Mouse (Mus musculus) urinary bladder, postnatal 14 days (tissue): ENCODE results near the gene Acap2.

Experiments
- DNase-seq: peaks from one replicate; pipeline ENCODE4 v3.0.0; 2021; ENCODE audit warnings: low spot score

The Acap2 gene

DNA sequence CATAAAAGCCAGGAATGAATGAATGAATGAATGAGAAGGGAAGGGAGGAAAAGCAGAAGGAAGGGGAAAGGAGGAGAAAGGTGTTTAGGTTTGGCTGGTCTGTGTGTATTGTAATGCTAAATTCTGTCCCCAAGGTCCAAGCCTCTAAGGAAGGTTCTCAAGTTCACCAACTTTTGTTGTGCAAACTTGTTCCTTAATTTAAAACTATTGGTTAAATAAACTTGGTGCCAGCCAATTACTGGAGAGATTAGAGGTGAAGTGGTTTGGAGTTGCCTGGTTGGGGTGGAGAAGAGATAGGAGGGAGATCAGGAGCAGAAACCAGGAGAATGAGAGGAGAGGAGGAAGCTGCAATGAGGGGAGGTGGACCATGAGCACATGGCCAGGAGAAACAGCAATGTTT, 31.4 kb downstream of the Acap2 start:
- DNase-seq, result no peak

DNA sequence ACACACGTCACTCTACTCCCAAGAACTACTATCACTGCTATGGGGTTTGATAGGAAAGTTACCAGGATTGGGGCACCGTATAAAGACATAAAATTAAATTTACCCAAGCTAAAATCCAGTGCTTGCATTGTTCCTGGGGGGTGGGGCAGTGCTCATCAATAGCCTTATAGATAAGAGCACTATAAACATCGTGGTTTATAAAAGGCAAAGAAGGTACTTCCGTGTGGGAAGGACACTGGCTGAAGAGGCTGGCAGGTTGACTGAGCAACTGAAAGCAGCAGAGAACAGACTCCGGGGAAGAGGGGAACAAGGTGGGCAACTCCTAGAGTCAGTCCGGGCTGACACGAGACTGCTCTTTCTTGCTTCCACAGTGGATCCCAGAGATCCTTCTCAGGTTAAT, 33.1 kb downstream of the Acap2 start:
- no peak for DNase-seq

DNA sequence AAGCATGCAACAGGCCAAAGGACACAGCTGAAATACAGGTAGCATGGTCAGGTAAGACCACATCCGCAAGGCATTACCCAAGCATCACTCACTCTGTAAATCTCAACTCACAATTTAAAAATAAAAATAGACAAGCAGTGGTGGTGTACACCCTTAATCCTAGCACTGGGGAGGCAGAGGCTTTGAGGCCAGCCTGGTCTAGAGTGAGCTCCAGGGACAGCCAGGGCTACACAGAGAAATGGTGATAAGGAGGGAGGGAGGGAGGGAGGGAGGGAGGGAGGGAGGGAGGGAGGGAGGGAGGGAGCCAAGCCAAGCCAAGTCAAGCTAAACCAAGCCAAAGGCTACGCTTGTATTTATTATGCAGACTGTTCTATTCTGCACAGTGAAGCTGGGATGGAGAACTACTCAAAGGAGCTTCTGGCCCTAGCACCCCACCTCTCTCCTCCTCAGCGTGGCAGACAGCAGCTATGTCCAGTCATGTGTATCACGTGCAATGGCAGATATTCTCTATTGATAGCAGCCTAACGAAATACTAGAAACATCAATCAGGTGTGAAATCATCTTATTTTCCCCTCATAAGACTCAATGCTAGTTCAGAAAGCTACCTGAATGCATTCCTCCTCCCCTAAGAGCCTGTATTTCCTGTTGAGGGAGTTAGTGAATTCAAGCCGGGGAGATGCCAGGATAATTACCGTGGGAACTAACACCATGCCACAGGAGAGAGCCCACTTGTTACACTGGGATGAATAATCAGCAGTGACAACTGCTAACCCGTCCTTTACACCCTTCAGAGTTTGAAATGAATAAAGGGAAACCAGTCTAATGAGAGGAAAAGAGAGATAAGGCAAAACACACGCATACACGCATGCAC, 33.8 kb downstream of the Acap2 start:
- no peak for DNase-seq

DNA sequence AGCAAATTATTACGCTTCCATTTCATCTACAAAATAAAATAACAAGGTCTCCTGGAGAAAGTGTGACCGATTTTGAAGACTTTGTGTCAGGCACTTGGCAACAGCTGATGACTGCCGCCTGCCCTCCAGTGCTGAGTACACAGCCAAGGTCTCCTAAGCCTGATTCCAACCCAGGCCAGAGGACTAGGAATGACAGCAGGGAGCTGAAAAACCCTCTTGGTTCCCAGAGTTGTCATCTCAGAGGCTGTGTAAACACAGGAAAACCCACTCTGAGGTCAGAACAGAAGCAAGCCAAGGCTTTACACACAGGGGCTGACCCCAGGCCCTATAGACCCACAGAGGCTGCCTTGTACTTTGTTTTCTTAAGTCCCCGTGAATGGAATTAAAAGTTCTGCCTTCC, 35.1 kb downstream of the Acap2 start:
- no peak for DNase-seq

DNA sequence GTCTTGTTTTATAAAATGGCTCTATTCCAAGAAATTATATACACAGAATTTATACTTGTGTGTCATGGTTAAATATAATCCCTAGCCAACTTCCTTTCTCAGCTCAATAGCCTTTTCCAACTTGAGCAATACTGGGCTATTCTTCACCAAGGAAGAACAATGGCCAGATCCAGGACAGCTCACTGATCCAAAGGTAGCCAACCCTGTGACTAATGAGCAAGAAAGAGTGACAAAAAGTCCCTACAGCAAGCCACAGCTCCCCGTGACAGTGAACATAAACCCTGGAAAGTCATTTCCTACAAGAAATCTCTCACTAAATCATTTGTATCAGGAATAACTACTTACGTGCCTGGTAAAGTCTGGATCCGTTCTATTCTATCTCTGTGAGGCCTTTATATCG, 35.6 kb downstream of the Acap2 start:
- DNase-seq, result no peak

DNA sequence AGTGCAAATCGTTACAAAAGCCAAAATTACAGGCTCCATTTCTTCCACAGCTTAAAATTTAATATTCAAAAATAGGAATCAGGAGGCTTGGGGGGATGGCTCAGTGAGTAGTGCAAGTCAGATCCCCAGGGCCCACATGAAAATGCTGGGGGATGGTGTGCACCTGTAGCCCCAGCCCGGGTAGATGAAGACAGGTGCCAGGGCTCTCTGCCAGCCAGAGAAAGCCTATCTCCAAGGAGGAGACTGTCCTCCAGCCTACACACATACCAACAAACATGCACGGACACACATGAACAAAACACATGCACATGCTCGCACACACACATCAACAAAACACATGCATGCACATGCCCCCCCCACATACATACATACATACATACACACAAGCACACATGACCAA, 36.9 kb downstream of the Acap2 start:
- no peak for DNase-seq

DNA sequence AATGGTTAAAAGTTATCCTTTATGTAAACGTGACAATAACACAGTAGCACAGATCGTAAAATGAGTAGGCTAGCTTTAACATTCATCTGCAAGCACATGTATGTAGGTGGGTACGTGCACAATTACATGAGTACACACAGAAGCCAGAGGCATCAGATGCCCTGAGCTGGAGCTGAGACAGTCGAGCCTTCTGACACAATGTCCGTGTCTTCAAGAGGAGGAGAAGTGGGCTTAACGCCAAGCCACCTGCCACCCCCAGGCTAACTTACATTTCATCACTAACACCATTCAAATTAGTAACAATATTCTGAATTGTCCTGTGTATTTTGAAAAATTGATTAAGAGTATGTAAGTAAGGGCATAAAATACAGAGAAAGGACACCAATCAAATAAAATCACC, 40.6 kb downstream of the Acap2 start:
- DNase-seq, result no peak

DNA sequence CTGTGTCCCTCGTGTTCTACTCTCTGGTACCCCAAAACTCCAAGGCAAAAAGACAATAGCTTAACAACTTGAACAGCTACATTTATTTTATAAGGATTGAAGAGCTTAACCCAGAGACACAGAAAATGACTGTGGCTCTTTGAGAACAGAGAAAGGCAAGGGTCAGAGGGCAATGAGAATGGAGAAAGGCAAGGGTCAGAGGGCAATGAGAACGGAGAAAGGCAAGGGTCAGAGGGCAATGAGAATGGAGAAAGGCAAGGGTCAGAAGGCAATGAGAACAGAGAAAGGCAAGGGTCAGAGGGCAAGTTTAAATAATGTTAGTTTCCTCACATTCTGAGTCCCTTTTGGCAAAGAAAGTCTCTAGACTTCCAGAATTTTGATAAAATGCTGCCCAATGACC, 41.6 kb downstream of the Acap2 start:
- DNase-seq, result no peak

DNA sequence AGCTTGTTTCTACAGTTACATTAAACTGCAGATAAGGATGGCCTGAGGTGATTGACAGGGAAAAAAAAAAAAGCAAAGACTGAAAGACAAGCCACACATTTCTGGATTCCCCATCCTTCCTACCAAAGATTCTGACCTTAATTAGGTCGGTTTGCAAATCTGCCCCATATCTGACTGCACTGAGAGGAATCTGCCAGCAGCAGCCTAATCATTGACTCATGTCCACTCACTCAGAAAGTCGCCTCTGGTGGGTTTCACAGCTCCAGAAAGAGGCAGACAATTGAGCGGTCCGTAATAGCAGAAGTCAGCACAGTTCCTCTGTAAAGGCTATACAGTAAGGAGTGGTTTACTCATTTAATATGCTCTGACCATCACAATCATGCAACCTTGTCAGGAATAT, 51.2 kb downstream of the Acap2 start:
- DNase-seq, result no peak

DNA sequence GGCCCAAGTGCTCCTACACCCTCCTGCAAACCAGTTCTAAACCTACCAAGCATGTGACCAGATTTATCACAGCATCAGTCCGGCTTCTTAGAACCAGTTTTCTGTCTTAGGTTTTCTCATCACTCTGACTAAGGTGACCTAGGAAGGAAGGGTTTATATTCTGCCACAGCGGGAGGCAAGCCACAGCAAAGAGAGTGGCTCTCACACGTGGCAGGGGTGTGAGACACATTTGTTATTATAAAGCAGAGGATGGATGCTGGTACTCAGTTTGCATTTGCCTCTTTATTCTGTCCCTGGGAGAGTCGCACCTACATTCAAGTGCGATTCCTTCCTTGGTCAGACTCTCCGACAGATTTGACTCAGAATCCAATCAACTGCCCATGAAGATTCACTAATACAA, 52.2 kb downstream of the Acap2 start:
- no peak for DNase-seq

DNA sequence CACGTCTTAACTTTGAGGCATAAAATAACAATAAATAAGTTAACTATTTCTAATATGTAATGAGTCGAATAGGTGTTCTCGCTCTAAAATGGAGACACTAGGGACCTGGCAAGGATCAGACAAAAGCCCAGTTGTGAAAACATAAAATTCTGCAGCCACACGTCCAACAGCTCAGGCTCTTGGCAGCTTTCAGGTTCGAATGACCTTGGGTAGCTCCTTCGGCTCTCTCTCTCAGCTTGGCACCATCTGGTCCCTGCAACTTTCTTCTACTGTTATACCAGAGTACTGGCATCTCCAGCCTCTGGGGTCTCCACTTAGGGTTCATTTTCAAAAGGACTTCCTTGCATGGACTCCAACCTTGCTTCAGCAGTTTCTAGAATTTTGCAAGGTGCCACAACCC, 53.3 kb downstream of the Acap2 start:
- DNase-seq, result no peak

DNA sequence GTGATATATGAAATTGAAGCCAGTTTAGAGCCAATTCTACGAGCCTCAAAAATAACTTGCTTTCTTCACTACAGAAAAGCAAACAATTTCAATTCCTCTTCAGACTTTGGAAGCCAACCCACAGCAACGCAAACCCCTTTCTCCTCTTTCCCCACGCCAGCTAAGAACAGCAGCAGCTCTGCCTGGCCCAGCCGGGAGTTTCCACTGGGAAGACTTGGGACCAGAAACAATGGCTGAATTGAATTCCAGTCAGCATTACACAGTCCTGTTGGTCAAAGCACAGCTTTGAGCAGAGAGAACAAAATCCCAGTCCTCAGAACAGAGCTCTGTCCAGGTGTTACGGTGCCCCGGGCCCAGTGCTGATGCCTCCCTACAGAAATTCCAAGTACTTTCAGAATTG, 59.1 kb downstream of the Acap2 start:
- no peak for DNase-seq

DNA sequence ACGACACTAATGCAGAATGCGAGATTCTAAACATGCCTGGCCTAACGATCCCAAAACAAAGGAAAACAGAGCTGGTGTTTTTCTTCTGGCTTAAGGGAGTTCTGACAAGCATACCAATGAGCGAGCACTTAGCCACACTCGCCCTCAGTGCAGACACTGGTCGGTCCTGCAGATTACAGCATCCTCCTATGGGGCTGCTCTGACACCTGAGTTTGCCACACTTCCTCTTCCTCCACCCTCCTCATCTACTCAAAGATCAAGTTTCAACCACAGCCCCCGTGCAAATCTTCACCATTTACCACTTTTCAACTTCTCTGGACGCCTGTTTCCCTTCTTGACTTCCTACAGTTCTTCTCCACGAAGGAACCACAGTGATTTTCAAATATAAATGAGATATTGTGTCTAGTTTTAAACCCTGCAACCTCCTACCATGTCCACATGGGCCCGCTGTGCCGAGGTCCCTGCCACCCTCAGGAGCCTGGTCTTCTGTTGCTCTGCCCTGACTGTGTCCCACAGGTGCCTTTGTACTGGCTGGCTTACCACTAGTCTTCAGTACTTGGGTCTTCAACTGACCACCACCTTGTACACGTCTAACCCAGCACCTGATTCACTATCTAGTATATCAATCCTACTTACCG, 64.3 kb downstream of the Acap2 start:
- DNase-seq, result no peak

DNA sequence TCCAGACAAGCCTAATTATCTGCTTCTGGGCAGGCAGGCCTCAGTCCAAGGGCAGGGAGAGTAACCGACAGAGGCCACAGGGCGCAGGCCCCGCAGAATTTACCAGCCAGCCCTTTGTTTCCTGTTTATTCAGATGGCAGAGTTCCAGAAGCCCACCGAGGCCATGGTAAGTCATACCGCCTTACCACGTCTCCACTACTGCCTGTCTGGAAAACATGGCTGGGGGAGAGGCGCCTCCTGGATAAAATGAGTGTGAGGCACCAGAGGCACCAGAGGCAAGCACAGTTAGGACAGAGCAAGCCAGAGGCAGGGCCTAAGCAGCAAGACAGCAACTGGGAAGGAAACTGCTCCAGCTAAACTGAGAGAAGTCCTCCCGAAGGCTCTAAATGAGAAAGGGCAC, 65.5 kb downstream of the Acap2 start:
- DNase-seq, result no peak

DNA sequence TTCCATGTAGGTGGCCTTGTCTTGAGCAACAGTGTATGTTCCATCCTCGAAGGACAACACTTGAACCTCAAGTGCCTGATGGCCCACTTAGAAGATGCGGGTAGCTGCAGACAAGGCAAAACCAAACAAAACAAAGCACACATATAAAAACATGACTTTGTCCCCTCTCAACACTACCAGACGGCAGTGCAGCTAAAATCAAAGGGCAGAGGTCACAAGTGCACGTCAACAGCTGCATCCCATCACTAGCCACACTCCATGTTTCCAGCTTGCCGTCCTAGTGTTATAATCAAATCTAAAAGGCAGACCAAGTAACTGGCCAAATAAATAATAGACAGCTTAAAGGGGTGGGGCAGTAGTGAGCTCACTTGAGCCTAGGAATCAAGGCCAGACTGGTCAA, 69.5 kb downstream of the Acap2 start:
- no peak for DNase-seq

DNA sequence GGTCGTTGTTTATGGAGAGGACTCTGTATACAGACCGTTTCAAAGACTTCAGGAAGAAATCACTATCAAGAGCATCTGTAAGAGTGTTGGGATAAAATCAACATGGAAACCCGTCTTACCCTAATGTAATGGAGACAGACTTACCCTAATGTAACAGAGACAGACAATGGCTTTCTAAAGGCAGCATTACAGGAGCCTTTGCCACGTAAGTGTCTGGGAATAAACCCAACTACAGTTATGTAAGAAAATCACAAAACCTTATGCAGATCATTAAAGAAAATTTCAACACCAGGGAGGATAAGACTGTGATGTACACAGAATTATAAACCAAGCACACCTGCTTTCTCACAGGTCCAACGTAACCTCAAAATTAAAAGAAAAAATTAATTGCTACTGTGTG, 72.9 kb downstream of the Acap2 start:
- DNase-seq, result no peak

DNA sequence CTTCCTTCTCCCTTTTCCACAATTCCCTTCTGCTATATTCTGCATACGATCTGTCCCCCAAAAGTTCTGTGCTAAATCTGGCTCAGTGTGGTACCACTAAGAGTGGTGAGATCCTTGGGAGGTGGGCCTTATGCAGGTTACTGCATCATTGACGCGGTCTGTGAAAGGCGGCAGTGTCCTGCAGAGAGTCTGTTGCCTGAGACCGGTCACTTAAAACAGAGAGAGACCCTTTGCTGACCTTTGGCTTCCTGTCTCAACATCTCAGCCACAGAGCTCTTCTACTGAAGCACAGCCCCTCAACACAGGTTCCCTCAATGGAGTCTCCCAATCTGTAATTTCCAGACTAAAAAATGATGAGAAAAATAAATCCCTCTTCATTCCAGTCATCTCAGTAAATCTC, 76.1 kb downstream of the Acap2 start:
- no peak for DNase-seq

DNA sequence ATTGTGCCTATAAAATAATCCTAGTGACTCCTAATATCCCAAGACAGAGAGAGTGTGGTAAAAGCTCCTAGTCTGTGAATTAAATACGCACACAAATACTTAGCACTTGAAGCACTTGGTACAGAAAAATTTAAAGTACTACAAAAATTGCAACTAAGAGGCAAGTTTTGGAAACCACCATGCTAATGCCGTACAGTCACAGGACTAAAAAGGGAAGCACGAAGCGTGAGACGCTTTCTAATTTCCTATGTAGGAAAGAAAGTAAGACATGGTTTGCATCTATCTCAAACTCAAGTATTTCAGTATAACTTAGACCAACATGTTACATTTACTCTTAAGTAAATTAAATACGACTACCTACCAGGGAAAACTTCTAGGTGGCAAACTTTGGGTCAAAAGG, 79.4 kb downstream of the Acap2 start:
- DNase-seq, result no peak

DNA sequence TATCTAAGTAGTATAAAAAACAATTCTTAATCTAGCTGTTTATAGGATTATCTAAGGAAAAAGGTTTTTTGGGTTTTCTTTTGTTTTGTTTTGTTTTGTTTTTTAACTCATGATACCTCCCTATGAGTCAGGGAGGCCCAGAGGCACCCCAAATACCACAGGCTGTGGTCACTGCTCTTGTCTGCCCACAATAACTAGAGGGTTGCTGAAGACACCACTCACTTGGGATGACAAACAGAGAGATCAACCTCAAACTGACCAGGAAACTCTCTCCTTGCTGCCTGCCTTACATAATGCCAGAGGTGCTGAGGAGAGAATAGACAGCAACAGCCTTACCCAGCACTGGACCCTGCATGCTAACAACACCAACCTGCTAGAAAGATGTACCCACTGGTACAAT, 87.4 kb downstream of the Acap2 start:
- no peak for DNase-seq

DNA sequence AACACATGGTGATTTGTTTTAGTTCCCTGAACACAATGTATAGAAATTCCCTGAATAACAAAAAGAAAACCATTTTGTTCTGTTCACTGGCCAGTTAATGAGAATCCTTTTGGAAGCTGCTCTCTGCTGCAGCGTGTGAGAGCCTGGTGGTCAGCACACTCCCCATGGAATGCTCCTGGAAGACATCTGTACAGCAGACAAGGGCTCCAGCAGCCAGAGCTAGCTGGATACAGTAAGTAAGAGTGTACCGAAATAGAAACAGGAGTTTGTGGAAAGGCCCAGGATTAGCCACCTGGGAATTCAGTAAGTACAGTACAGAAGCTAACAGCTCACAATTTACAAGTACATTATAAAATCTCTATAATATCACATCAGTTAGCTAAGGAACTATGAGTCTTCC, 99.7 kb downstream of the Acap2 start:
- DNase-seq, result no peak

DNA sequence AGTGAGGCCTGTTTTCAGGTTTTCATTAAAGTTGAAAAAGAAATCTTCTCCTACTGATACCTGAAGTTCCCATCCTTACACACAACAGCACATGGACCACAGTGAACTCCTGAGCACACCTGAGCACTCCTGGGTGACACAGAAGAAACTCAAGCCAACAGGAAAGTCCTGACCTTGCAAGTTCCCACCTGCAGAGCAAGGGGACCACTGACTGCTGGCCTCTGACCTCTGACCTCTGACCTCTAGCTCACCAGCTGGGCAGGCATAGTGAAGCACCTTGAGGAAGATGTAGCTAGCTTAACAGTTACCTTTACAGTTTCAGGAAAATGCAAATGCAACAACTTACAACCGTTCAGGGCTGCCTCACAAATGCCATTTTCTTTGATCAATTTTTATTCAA, 101.1 kb downstream of the Acap2 start:
- DNase-seq, result no peak

DNA sequence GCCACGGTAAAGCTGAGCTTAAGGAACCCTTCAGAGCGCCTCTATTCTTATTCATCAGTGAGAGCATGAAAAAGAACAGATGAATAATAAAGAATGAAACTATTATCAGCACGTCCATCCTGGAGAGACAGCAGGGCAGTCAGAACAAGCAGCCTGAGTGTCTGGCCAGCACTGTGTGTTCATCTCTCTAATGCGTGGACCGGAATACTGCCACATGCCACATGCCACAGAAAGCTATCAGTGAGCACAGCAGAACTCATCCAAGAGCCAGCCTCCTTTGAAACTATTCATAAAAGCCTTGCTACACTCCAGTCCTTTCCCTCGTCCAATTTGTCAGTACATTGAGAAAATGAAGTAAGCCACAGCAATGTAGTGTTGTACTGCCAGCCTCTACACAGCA, 107.0 kb downstream of the Acap2 start:
- no peak for DNase-seq

DNA sequence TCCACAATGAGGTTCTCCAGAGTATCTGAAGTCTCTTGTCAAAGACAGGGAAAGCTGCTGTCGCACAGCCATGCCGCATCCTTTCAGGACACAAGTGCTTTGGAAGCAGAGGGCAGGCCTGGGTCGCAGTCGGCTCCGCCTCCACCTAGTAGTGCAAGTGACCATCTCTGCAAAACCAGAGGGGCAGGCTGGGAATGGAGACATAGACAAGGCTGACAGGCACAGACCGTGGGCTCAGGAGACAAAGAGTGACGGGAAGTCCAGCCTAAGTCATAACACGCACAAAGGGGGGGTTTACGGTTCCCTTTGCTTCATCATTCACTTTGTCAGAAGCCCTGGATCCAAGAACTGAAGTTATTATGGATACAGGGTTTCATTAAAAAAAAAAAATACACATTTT, 107.9 kb downstream of the Acap2 start:
- no peak for DNase-seq

DNA sequence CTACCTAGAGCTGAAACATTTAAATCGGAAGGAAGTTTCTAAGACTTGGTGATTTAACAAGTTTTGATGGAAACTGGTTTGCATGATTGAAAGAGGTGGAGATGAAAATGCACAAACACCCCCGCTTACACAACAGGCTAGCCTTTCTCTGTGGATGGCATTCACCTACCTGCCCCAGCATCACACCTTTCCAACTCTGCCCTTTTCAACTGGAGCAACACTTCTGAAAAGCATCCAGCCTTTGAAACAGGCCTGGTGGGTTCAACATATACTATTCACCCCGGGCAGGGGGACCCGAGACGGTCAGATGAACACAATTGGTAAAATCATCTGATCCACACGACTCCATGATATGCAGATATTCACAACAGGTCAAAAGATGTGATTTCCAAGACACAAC, 119.2 kb downstream of the Acap2 start:
- DNase-seq, result peak; percentile 2
